In genomic region chr16:89980075-89980744, GRCm38 (mm10) we compare ENCODE assay signal across 13 mouse cellular contexts.
DNase-seq lines count a peak whose midpoint lies in the region; ATAC-seq and TF ChIP-seq lines count a peak whose summit lies in the region.
"Had no signal": no experiment of that assay in that cellular context is flagged by ENCODE, and none has a peak within 500 bp of the region (broad histone marks: within the 10 kb centered on the region; RNA-seq: fewer than 3 reads in every experiment).

No protein-coding gene starts in this region.

- no peak for TF ChIP-seq CTCF in gastrocnemius, adult 2 months (IDR thresholded peaks at IDR 0.05)
- no peak for TF ChIP-seq CTCF in stomach, postnatal 0 days (IDR thresholded peaks at IDR 0.05; ENCODE audit: low read depth)

- H3K27me3 ChIP-seq in stomach, postnatal 0 days (ENCODE audit: control insufficient read depth, insufficient read depth, low read length): no peaks in the 10 kb centered on the region
- H3K27me3 ChIP-seq: intestine, embryonic 15.5 days; liver, embryonic 13.5 days had no signal

- H3K4me3 ChIP-seq in gastrocnemius, adult 2 months: no peak overlapping the region
- H3K4me3 ChIP-seq in stomach, postnatal 0 days (ENCODE audit: low read depth, low read length): no peak overlapping the region
- H3K4me3 ChIP-seq: intestine, embryonic 15.5 days; liver, embryonic 13.5 days had no signal

- TF ChIP-seq EP300 in stomach, postnatal 0 days (optimal IDR thresholded peaks at IDR 0.05): no peak

- intact Hi-C loops in gastrocnemius, adult 2 months (cut with DNase I): no loop called here
- intact Hi-C loops in heart, postnatal 25 days (cut with DNase I): no loop called here

- no peaks in the 10 kb centered on the region for H3K4me1 ChIP-seq in stomach, postnatal 0 days (replicated peaks; ENCODE audit: control insufficient read depth, insufficient read depth)
- H3K4me1 ChIP-seq: intestine, embryonic 15.5 days had no signal

- 73% methylated on average over 11 of the region's 11 CpGs for WGBS in stomach, postnatal 0 days

- no peak overlapping the region for H3K9ac ChIP-seq in stomach, postnatal 0 days (ENCODE audit: low read length)
- H3K9ac ChIP-seq: intestine, embryonic 15.5 days; liver, embryonic 13.5 days had no signal

- H3K36me3 ChIP-seq in stomach, postnatal 0 days (ENCODE audit: control insufficient read depth, insufficient read depth, low read length): no peaks in the 10 kb centered on the region
- H3K36me3 ChIP-seq: intestine, embryonic 15.5 days; liver, embryonic 13.5 days had no signal

- no peak for ATAC-seq in stomach, postnatal 0 days (ENCODE audit: low FRiP score, low TSS enrichment)
- ATAC-seq: intestine, embryonic 15.5 days had no signal

- no peaks in the 10 kb centered on the region for H3K9me3 ChIP-seq in stomach, postnatal 0 days (ENCODE audit: control insufficient read depth, low read length)
- H3K9me3 ChIP-seq: intestine, embryonic 15.5 days; liver, embryonic 13.5 days had no signal

- H3K4me2 ChIP-seq in stomach, postnatal 0 days (replicated peaks; ENCODE audit: low read depth): no peak overlapping the region
- H3K4me2 ChIP-seq: intestine, embryonic 15.5 days; liver, embryonic 13.5 days; midbrain, embryonic 11.5 days had no signal

- peak; percentile 69 for DNase-seq in gastrocnemius, adult 2 months
- DNase-seq in gastrocnemius, postnatal 10 days: no peak
- DNase-seq in 416B (ENCODE audit: low read depth): peak; percentile 82
- DNase-seq in cerebellum, adult 8-10 months: peak; percentile 66
- DNase-seq in heart, postnatal 25 days (ENCODE audit: low spot score): peak; percentile 58
- no peak for DNase-seq in ovary, adult 18-20 months (ENCODE audit: low spot score)
- DNase-seq in stomach, postnatal 0 days (ENCODE audit: low spot score): no peak
- DNase-seq in layer of hippocampus, postnatal 14 days (ENCODE audit: low spot score in 2 of 2): no peak
- DNase-seq: kidney, postnatal 4 days; liver, embryonic 13.5 days; thymus, postnatal 4 days had no signal

- H3K27ac ChIP-seq in gastrocnemius, adult 2 months: no peak overlapping the region
- no peak overlapping the region for H3K27ac ChIP-seq in stomach, postnatal 0 days (replicated peaks)
- H3K27ac ChIP-seq: intestine, embryonic 15.5 days; liver, embryonic 13.5 days had no signal

Comparison
In these comparisons a context has a peak if more than half of its experiments do, and no peak if none do; other contexts are left out.
1. DNase-seq: peak in gastrocnemius, adult 2 months (single experiment), 416B (single experiment), cerebellum, adult 8-10 months (single experiment) and heart, postnatal 25 days (single experiment); none in gastrocnemius, postnatal 10 days (single experiment), ovary, adult 18-20 months (single experiment), stomach, postnatal 0 days (single experiment) and layer of hippocampus, postnatal 14 days (0 of 2).